Mouse (Mus musculus): Measurements from ENCODE around the gene Zbtb8os. TPM values are rescaled to one million over a fixed set of nuclear protein-coding genes. Genes with fewer than 3 reads are reported as not detected.
"Not testable (repeated sequence)": the region's sequence is repeated elsewhere in the genome, so short reads cannot be mapped to it uniquely, and the experiment has no call there.

The Zbtb8os gene
- polyA plus RNA-seq, 1 experiment = 20.7 TPM

- 0 out of 2 replicates have a peak, but pooled peaks cover 1% of the 10 kb centered on the region for H3K36me3 ChIP-seq (ENCODE audit: control insufficient read depth, insufficient read depth, low read length)
- no peaks in the 10 kb centered on the region for H3K27me3 ChIP-seq (ENCODE audit: control insufficient read depth, insufficient read depth, low read length)
- H3K4me3 ChIP-seq (ENCODE audit: control insufficient read depth, low read depth, low read length) = no peak overlapping the region
- H3K27ac ChIP-seq (ENCODE audit: control insufficient read depth, insufficient read depth, low read depth, low read length) = no peak overlapping the region
- no peaks in the 10 kb centered on the region; the same call in 1 of the 2 replicates for H3K4me1 ChIP-seq (ENCODE audit: control insufficient read depth, insufficient read depth, low read length)
- TF ChIP-seq POLR2A (IDR thresholded peaks at IDR 0.05; ENCODE audit: control insufficient read depth, low read depth, low read length) (no peak), CTCF (IDR thresholded peaks at IDR 0.05; ENCODE audit: control insufficient read depth, insufficient read depth, insufficient replicate concordance, low read depth, low read length) (no peak)
Measured at GRCm38 (mm10) chr4:129346481-129347154, 11.1 kb downstream of the Zbtb8os start.

- Histone ChIP-seq H3K27ac (ENCODE audit: control insufficient read depth, insufficient read depth, low read depth, low read length) (no peak overlapping the region), H3K4me3 (ENCODE audit: control insufficient read depth, low read depth, low read length) (no peak overlapping the region), H3K27me3 (ENCODE audit: control insufficient read depth, insufficient read depth, low read length) (no peaks in the 10 kb centered on the region), H3K36me3 (ENCODE audit: control insufficient read depth, insufficient read depth, low read length) (no peaks in the 10 kb centered on the region), H3K4me1 (ENCODE audit: control insufficient read depth, insufficient read depth, low read length) (no peaks in the 10 kb centered on the region; the same call in 1 of the 2 replicates)
- peak; percentile 82; the same call in 1 of the 2 replicates for TF ChIP-seq CTCF (IDR thresholded peaks at IDR 0.05; ENCODE audit: control insufficient read depth, insufficient read depth, insufficient replicate concordance, low read depth, low read length)
- no peak for TF ChIP-seq POLR2A (IDR thresholded peaks at IDR 0.05; ENCODE audit: control insufficient read depth, low read depth, low read length)
Measured at GRCm38 (mm10) chr4:129350644-129351043, 15.1 kb downstream of the Zbtb8os start.

GRCm38 (mm10) chr4:129351111-129351510, 15.6 kb downstream of the Zbtb8os start:
- no peaks in the 10 kb centered on the region; the same call in 1 of the 2 replicates for H3K4me1 ChIP-seq (ENCODE audit: control insufficient read depth, insufficient read depth, low read length)
- H3K27ac ChIP-seq (ENCODE audit: control insufficient read depth, insufficient read depth, low read depth, low read length) = no peak overlapping the region
- no peak overlapping the region for H3K4me3 ChIP-seq (ENCODE audit: control insufficient read depth, low read depth, low read length)
- TF ChIP-seq CTCF (IDR thresholded peaks at IDR 0.05; ENCODE audit: control insufficient read depth, insufficient read depth, insufficient replicate concordance, low read depth, low read length) = no peak
- no peak for TF ChIP-seq POLR2A (IDR thresholded peaks at IDR 0.05; ENCODE audit: control insufficient read depth, low read depth, low read length)
- H3K27me3 ChIP-seq (ENCODE audit: control insufficient read depth, insufficient read depth, low read length) = no peaks in the 10 kb centered on the region
- H3K36me3 ChIP-seq (ENCODE audit: control insufficient read depth, insufficient read depth, low read length) = no peaks in the 10 kb centered on the region

GRCm38 (mm10) chr4:129353176-129353575, 17.7 kb downstream of the Zbtb8os start:
- Histone ChIP-seq H3K36me3 (ENCODE audit: control insufficient read depth, insufficient read depth, low read length) (no peaks in the 10 kb centered on the region), H3K4me3 (ENCODE audit: control insufficient read depth, low read depth, low read length) (no peak overlapping the region), H3K4me1 (ENCODE audit: control insufficient read depth, insufficient read depth, low read length) (no peaks in the 10 kb centered on the region), H3K27ac (ENCODE audit: control insufficient read depth, insufficient read depth, low read depth, low read length) (no peak overlapping the region), H3K27me3 (ENCODE audit: control insufficient read depth, insufficient read depth, low read length) (no peaks in the 10 kb centered on the region)
- TF ChIP-seq CTCF (IDR thresholded peaks at IDR 0.05; ENCODE audit: control insufficient read depth, insufficient read depth, insufficient replicate concordance, low read depth, low read length) (no peak), POLR2A (IDR thresholded peaks at IDR 0.05; ENCODE audit: control insufficient read depth, low read depth, low read length) (no peak)

GRCm38 (mm10) chr4:129354236-129354635, 18.7 kb downstream of the Zbtb8os start:
- no peaks in the 10 kb centered on the region for H3K27me3 ChIP-seq (ENCODE audit: control insufficient read depth, insufficient read depth, low read length)
- H3K4me1 ChIP-seq (ENCODE audit: control insufficient read depth, insufficient read depth, low read length) = no peaks in the 10 kb centered on the region
- H3K36me3 ChIP-seq (ENCODE audit: control insufficient read depth, insufficient read depth, low read length) = no peaks in the 10 kb centered on the region
- H3K4me3 ChIP-seq (ENCODE audit: control insufficient read depth, low read depth, low read length) = no peak overlapping the region
- H3K27ac ChIP-seq (ENCODE audit: control insufficient read depth, insufficient read depth, low read depth, low read length) = no peak overlapping the region
- no peak for TF ChIP-seq POLR2A (IDR thresholded peaks at IDR 0.05; ENCODE audit: control insufficient read depth, low read depth, low read length)
- TF ChIP-seq CTCF (IDR thresholded peaks at IDR 0.05; ENCODE audit: control insufficient read depth, insufficient read depth, insufficient replicate concordance, low read depth, low read length) = no peak

GRCm38 (mm10) chr4:129357613-129358163, 22.2 kb downstream of the Zbtb8os start:
- H3K27ac ChIP-seq (ENCODE audit: control insufficient read depth, insufficient read depth, low read depth, low read length) = no peak overlapping the region
- no peaks in the 10 kb centered on the region for H3K27me3 ChIP-seq (ENCODE audit: control insufficient read depth, insufficient read depth, low read length)
- TF ChIP-seq POLR2A (IDR thresholded peaks at IDR 0.05; ENCODE audit: control insufficient read depth, low read depth, low read length) (no peak), CTCF (IDR thresholded peaks at IDR 0.05; ENCODE audit: control insufficient read depth, insufficient read depth, insufficient replicate concordance, low read depth, low read length) (no peak)
- H3K4me3 ChIP-seq (ENCODE audit: control insufficient read depth, low read depth, low read length) = no peak overlapping the region
- no peaks in the 10 kb centered on the region for H3K4me1 ChIP-seq (ENCODE audit: control insufficient read depth, insufficient read depth, low read length)
- no peaks in the 10 kb centered on the region for H3K36me3 ChIP-seq (ENCODE audit: control insufficient read depth, insufficient read depth, low read length)

- H3K36me3 ChIP-seq (ENCODE audit: control insufficient read depth, insufficient read depth, low read length); H3K4me1 ChIP-seq (ENCODE audit: control insufficient read depth, insufficient read depth, low read length); H3K27me3 ChIP-seq (ENCODE audit: control insufficient read depth, insufficient read depth, low read length); H3K27ac ChIP-seq (ENCODE audit: control insufficient read depth, insufficient read depth, low read depth, low read length); H3K4me3 ChIP-seq (ENCODE audit: control insufficient read depth, low read depth, low read length): not testable (repeated sequence)
Measured at GRCm38 (mm10) chr4:129362238-129362637, 26.7 kb downstream of the Zbtb8os start.
